Mouse (Mus musculus) adipocyte (in vitro differentiated cells): ENCODE measurements around the gene Patl2.
"Not testable (repeated sequence)": the region's sequence is repeated elsewhere in the genome, so short reads cannot be mapped to it uniquely, and the experiment has no call there.

Experiments
- DNase-seq: peaks from one replicate; pipeline ENCODE4 v3.0.0-alpha.2; 2016; ENCODE audit warnings: low spot score

Patl2 gene

GRCm38 (mm10) chr2:122141332-122141967 lies 44.5 kb downstream of the Patl2 start:
- DNase-seq = no peak

GRCm38 (mm10) chr2:122140815-122141214 lies 45.2 kb downstream of the Patl2 start:
- DNase-seq = no peak

GRCm38 (mm10) chr2:122137839-122138465 lies 48.0 kb downstream of the Patl2 start:
- peak; percentile 35 for DNase-seq

- DNase-seq = no peak
Measured at GRCm38 (mm10) chr2:122132618-122133017, 53.4 kb downstream of the Patl2 start.

- no peak for DNase-seq
Measured at GRCm38 (mm10) chr2:122132078-122132477, 53.9 kb downstream of the Patl2 start.

- no peak for DNase-seq
Measured at GRCm38 (mm10) chr2:122127635-122128034, 58.4 kb downstream of the Patl2 start.

- DNase-seq = no peak
Measured at GRCm38 (mm10) chr2:122126765-122127347, 59.1 kb downstream of the Patl2 start.

GRCm38 (mm10) chr2:122125680-122126572 lies 60.1 kb downstream of the Patl2 start:
- DNase-seq = no peak

- DNase-seq = peak; percentile 99
Measured at GRCm38 (mm10) chr2:122117961-122118958, 67.7 kb downstream of the Patl2 start, which contains the start of gene Spg11. Gene Spg11, minus strand, starts transcription at chr2:122118386.

GRCm38 (mm10) chr2:122116888-122117287 lies 69.1 kb downstream of the Patl2 start:
- no peak for DNase-seq

GRCm38 (mm10) chr2:122109714-122110113 lies 76.3 kb downstream of the Patl2 start:
- DNase-seq = no peak

GRCm38 (mm10) chr2:122108101-122108500 lies 77.9 kb downstream of the Patl2 start:
- DNase-seq = no peak

GRCm38 (mm10) chr2:122102070-122102469 lies 83.9 kb downstream of the Patl2 start:
- DNase-seq = peak; percentile 30

GRCm38 (mm10) chr2:122097686-122098085 lies 88.3 kb downstream of the Patl2 start:
- not testable (repeated sequence) for DNase-seq

- DNase-seq = no peak
Measured at GRCm38 (mm10) chr2:122093844-122094243, 92.1 kb downstream of the Patl2 start.

- peak; percentile 68 for DNase-seq
Measured at GRCm38 (mm10) chr2:122086446-122086845, 99.5 kb downstream of the Patl2 start.

- DNase-seq = no peak
Measured at GRCm38 (mm10) chr2:122081728-122082456, 104.1 kb downstream of the Patl2 start.
